Mouse (Mus musculus): ENCODE results near the gene Ttll7. TPM values are rescaled to one million over a fixed set of nuclear protein-coding genes. Genes with fewer than 3 reads are reported as not detected.

Gene Ttll7
- total and polyA plus RNA-seq, 3 experiments, result not detected

- no peaks in the 10 kb centered on the region for H3K9me3 ChIP-seq (replicated peaks; ENCODE audit: insufficient read depth, low read length)
- H3K4me3 ChIP-seq (ENCODE audit: control insufficient read depth in 1 of 2, insufficient read depth in 1 of 2, low read depth in 2 of 2, low read length in 2 of 2), result peak within 1 kb of the TSS; percentile 91 to 95
- no peaks in the 10 kb centered on the region for H3K27me3 ChIP-seq (ENCODE audit: control insufficient read depth in 1 of 2, insufficient read depth in 2 of 2, low read length in 2 of 2)
- H3K27ac ChIP-seq (ENCODE audit: control insufficient read depth, low read depth, low read length), result peak within 1 kb of the TSS; percentile 77
- peak; percentile 64; the same call in 1 of the 2 replicates for TF ChIP-seq MAZ (IDR thresholded peaks at IDR 0.05; ENCODE audit: low read depth, low read length)
- peak; percentile 66; the same call in 1 of the 2 replicates for TF ChIP-seq SIN3A (IDR thresholded peaks at IDR 0.05; ENCODE audit: low read length)
- no peak for TF ChIP-seq RAD21 (IDR thresholded peaks at IDR 0.05; ENCODE audit: low read depth, low read length)
- TF ChIP-seq TBP (IDR thresholded peaks at IDR 0.05; ENCODE audit: low read depth, low read length), result peak; percentile 39; the same call in 1 of the 2 replicates
- TF ChIP-seq NELFE (IDR thresholded peaks at IDR 0.05; ENCODE audit: low read depth, low read length), result peak; percentile 62
- no peak for TF ChIP-seq GABPA (IDR thresholded peaks at IDR 0.05; ENCODE audit: low read depth, low read length)
- TF ChIP-seq E2F4 (IDR thresholded peaks at IDR 0.05; ENCODE audit: borderline replicate concordance, low read depth, low read length), result no peak
- peak; percentile 31; the same call in 1 of the 2 replicates for TF ChIP-seq ZMIZ1 (IDR thresholded peaks at IDR 0.05; ENCODE audit: low read depth, low read length)
- no peak for TF ChIP-seq CTCF (IDR thresholded peaks at IDR 0.05 in 2 of 3, conservative IDR thresholded peaks at IDR 0.05 in 1 of 3; ENCODE audit: control insufficient read depth in 1 of 3, insufficient read depth in 1 of 3, low read depth in 2 of 3, low read length in 3 of 3, poor library complexity in 1 of 3, severe bottlenecking in 1 of 3)
- TF ChIP-seq ETS1 (IDR thresholded peaks at IDR 0.05; ENCODE audit: low read depth, low read length), result no peak
- TF ChIP-seq MXI1 (IDR thresholded peaks at IDR 0.05; ENCODE audit: low read depth, low read length), result peak; percentile 15; the same call in 1 of the 2 replicates
- TF ChIP-seq TCF12 (IDR thresholded peaks at IDR 0.05; ENCODE audit: low read depth, low read length), result peak; percentile 16; the same call in 1 of the 2 replicates
- TF ChIP-seq POLR2A (IDR thresholded peaks at IDR 0.05; ENCODE audit: control insufficient read depth in 1 of 2, insufficient read depth in 1 of 2, low read depth in 1 of 2, low read length in 2 of 2, poor library complexity in 1 of 2), result peak; percentile 41 to 73; a peak in 1 of 4 replicates
- 0 out of 2 replicates have a peak, but pooled peaks have one; percentile 12 for TF ChIP-seq UBTF (IDR thresholded peaks at IDR 0.05; ENCODE audit: borderline replicate concordance, insufficient read depth, low read depth, low read length)
- peak; percentile 47; the same call in 1 of the 2 replicates for TF ChIP-seq KAT2A (conservative IDR thresholded peaks at IDR 0.05; ENCODE audit: low read depth, low read length)
- no peak for TF ChIP-seq BHLHE40 (IDR thresholded peaks at IDR 0.05; ENCODE audit: borderline replicate concordance, low read depth, low read length)
- TF ChIP-seq ZNF384 (IDR thresholded peaks at IDR 0.05; ENCODE audit: low read depth, low read length), result no peak
- peak; percentile 86 for TF ChIP-seq HCFC1 (IDR thresholded peaks at IDR 0.05; ENCODE audit: low read depth, low read length)
- peak; percentile 53; the same call in 1 of the 2 replicates for TF ChIP-seq ELF1 (IDR thresholded peaks at IDR 0.05; ENCODE audit: low read depth, low read length)
- TF ChIP-seq SMC3 (IDR thresholded peaks at IDR 0.05; ENCODE audit: low read depth, low read length), result no peak
- H3K79me2 ChIP-seq (ENCODE audit: control insufficient read depth, insufficient read depth, low read length, poor library complexity), result peaks cover 13% of the 10 kb centered on the region
- peaks cover 5% of the 10 kb centered on the region in 2 experiments for H3K4me1 ChIP-seq (ENCODE audit: control insufficient read depth in 1 of 2, insufficient read depth in 2 of 2, low read length in 2 of 2)
- peak within 1 kb of the TSS; percentile 89 for H3K9ac ChIP-seq (ENCODE audit: control insufficient read depth, low read depth, low read length, poor library complexity, severe bottlenecking)
- peaks cover 0 to 14% of the 10 kb centered on the region in 2 experiments; a peak in 2 of 4 replicates for H3K36me3 ChIP-seq (ENCODE audit: control insufficient read depth in 1 of 2, insufficient read depth in 2 of 2, low read length in 2 of 2)
- peak; percentile 89 for DNase-seq (ENCODE audit: low read depth, low spot score)
Observed at GRCm38 (mm10) chr3:146812901-146813393, 39.2 kb upstream of the Ttll7 start, which contains the start of gene Prkacb. Gene Prkacb (minus strand): TSS chr3:146812990.

GRCm38 (mm10) chr3:146813624-146814023 lies 38.5 kb upstream of the Ttll7 start:
- Histone ChIP-seq H3K27me3 (ENCODE audit: control insufficient read depth in 1 of 2, insufficient read depth in 2 of 2, low read length in 2 of 2) (no peaks in the 10 kb centered on the region), H3K79me2 (ENCODE audit: control insufficient read depth, insufficient read depth, low read length, poor library complexity) (peaks cover 13% of the 10 kb centered on the region), H3K27ac (ENCODE audit: control insufficient read depth, low read depth, low read length) (peak overlapping the region; percentile 77), H3K9me3 (replicated peaks; ENCODE audit: insufficient read depth, low read length) (no peaks in the 10 kb centered on the region), H3K9ac (ENCODE audit: control insufficient read depth, low read depth, low read length, poor library complexity, severe bottlenecking) (peak overlapping the region; percentile 89), H3K4me1 (ENCODE audit: control insufficient read depth in 1 of 2, insufficient read depth in 2 of 2, low read length in 2 of 2) (peaks cover 5% of the 10 kb centered on the region in 2 experiments), H3K4me3 (ENCODE audit: control insufficient read depth in 1 of 2, insufficient read depth in 1 of 2, low read depth in 2 of 2, low read length in 2 of 2) (peak overlapping the region; percentile 91 to 94), H3K36me3 (ENCODE audit: control insufficient read depth in 1 of 2, insufficient read depth in 2 of 2, low read length in 2 of 2) (peaks cover 0 to 17% of the 10 kb centered on the region in 2 experiments; a peak in 2 of 4 replicates)
- no peak for TF ChIP-seq MAX (IDR thresholded peaks at IDR 0.05; ENCODE audit: low read length)
- TF ChIP-seq ZNF384 (IDR thresholded peaks at IDR 0.05; ENCODE audit: low read depth, low read length), result peak; percentile 74
- no peak for TF ChIP-seq MYB (IDR thresholded peaks at IDR 0.05; ENCODE audit: low read depth, low read length)
- 0 out of 2 replicates have a peak, but pooled peaks have one; percentile 41 for TF ChIP-seq MEF2A (IDR thresholded peaks at IDR 0.05; ENCODE audit: extremely low read depth, insufficient replicate concordance, low read depth, low read length, poor library complexity, severe bottlenecking)
- no peak for TF ChIP-seq USF1 (IDR thresholded peaks at IDR 0.05; ENCODE audit: low read depth, low read length)
- no peak for TF ChIP-seq UBTF (IDR thresholded peaks at IDR 0.05; ENCODE audit: borderline replicate concordance, insufficient read depth, low read depth, low read length)
- no peak for TF ChIP-seq CHD1 (IDR thresholded peaks at IDR 0.05; ENCODE audit: low read depth, low read length)
- DNase-seq (ENCODE audit: low read depth, low spot score), result peak; percentile 27
